Mouse (Mus musculus) cerebellum, adult 2 months (tissue): Measurements from ENCODE around the gene Rapgef5.

Source experiments
- CTCF ChIP-seq: fragments of 200-500 bp; IDR thresholded peaks from 2 replicates; pipeline ENCODE4 v1.5.1; 2011; ENCODE audit warnings: low read depth, mild to moderate bottlenecking, control low read depth, low read length, moderate library complexity, borderline replicate concordance; ENCODE audit not compliant: insufficient read depth
- POLR2A ChIP-seq: fragments of 200-500 bp; IDR thresholded peaks from 2 replicates; pipeline ENCODE4 v1.6.1; 2011; ENCODE audit warnings: low read length, control low read depth, borderline replicate concordance; ENCODE audit not compliant: insufficient read depth

DNA sequence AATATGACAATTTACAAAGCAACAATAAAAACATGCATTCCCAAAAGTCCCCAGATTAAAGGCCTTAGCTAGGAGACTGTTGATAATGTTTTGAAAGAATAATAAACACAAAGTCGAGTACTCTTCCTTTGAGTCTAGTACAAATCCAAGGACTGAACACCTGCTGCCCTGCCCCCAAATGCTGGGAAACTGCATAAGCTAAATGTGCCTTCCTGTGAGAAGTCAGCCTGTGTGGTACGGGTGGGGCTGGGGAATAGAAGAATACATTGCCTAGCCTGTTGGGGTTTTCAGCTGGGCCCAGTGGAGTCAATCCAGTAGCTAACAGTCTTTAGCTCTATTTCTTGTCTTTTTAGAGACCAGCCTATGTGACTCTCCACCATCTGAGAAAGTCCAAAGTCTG lies 6.4 kb upstream of the Rapgef5 start:
- TF ChIP-seq CTCF (no peak), POLR2A (no peak)
